Mouse (Mus musculus) embryonic facial prominence, embryonic 15.5 days (tissue): ENCODE data around the gene Rin3. TPM values are rescaled to one million over a fixed set of nuclear protein-coding genes. Genes with fewer than 3 reads are reported as not detected.

Experiments used
- ATAC-seq: fragments of 200-750 bp; cut with Nextera tagmentation; 2 replicates; pipeline ENCODE4 v1.8.0; 2017; ENCODE audit warnings: low read depth, moderate TSS enrichment; ENCODE audit not compliant: insufficient number of reproducible peaks, low FRiP score, low TSS enrichment
- H3K27ac ChIP-seq: fragments of 300-500 bp; sonication (generic); replicated peaks from 2 replicates; pipeline ENCODE4 v1.5.1; 2015; ENCODE audit warnings: mild to moderate bottlenecking, inconsistent platforms
- H3K27me3 ChIP-seq: fragments of 300-500 bp; sonication (generic); 2 replicates; pipeline ENCODE4 v1.6.1; 2015; ENCODE audit warnings: inconsistent platforms
- H3K36me3 ChIP-seq: fragments of 300-500 bp; sonication (generic); 2 replicates; pipeline ENCODE4 v1.6.1; 2015; ENCODE audit warnings: mild to moderate bottlenecking, inconsistent platforms
- H3K4me1 ChIP-seq: fragments of 300-500 bp; sonication (generic); 2 replicates; pipeline ENCODE4 v1.6.1; 2015; ENCODE audit warnings: inconsistent platforms
- H3K4me2 ChIP-seq: fragments of 300-500 bp; sonication (generic); replicated peaks from 2 replicates; pipeline ENCODE4 v1.6.1; 2015; ENCODE audit warnings: mild to moderate bottlenecking, inconsistent platforms
- H3K4me3 ChIP-seq: fragments of 300-500 bp; sonication (generic); replicated peaks from 2 replicates; pipeline ENCODE4 v1.5.1; 2015; ENCODE audit warnings: mild to moderate bottlenecking, inconsistent platforms
- H3K9ac ChIP-seq: fragments of 300-500 bp; sonication (generic); 2 replicates; pipeline ENCODE4 v1.6.1; 2015; ENCODE audit warnings: inconsistent platforms
- H3K9me3 ChIP-seq: fragments of 300-500 bp; sonication (generic); replicated peaks from 2 replicates; pipeline ENCODE4 v1.6.1; 2016; ENCODE audit warnings: inconsistent platforms
- WGBS: fragments of 180-500 bp; shearing (Covaris S2); methylation state at CpG from one replicate; pipeline ENCODE4 v1.1.7; 2015; 5-methylcytosine and 5-hydroxymethylcytosine counted together
- polyA plus RNA-seq: library from polyadenylated mRNA; unstranded; fragments of >200 nt; fragmentation: Nextera tagmentation; extraction: Ambion mirVana; gene quantifications from 2 replicates; pipeline ENCODE4 v1.2.1, GENCODE M21; 2015

Rin3 gene
- polyA plus RNA-seq, 1 experiment from 2014 or later: 8.5 TPM

DNA sequence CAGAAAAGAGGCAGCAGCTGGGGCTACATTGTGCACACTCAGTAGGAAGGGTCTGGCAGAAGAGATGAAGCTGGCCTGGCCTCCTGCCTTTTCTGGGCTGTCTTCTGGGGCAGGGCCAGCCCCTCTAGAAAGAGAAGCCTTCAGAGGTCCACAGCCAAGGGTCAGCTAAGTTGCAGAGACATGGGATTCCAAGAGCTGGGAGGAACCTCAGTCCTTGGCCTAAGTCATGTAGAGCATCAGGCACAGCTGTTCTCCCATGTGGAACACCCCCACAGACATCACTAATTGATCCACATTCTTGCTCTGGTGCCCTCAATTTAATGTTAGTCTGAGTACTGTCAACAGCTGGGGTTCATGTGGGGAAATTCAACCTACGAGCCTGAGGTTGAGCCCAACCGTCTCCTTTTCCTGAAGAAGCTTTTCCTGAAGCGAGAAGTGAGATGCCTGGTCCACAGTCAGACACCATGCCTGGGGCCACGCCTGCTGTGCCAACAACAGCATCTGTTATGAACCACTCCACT, 20.0 kb downstream of the Rin3 start:
- ATAC-seq: peak; percentile 65; the same call in 1 of the 2 replicates
- no peaks in the 10 kb centered on the region for H3K36me3 ChIP-seq
- H3K4me1 ChIP-seq: peaks cover 48% of the 10 kb centered on the region
- H3K9me3 ChIP-seq: no peaks in the 10 kb centered on the region
- peak overlapping the region; percentile 70 for H3K27ac ChIP-seq
- no peak overlapping the region for H3K9ac ChIP-seq
- H3K27me3 ChIP-seq: no peaks in the 10 kb centered on the region
- WGBS: 33% methylated on average over 4 of the region's 4 CpGs
- H3K4me2 ChIP-seq: no peak overlapping the region
- H3K4me3 ChIP-seq: no peak overlapping the region

DNA sequence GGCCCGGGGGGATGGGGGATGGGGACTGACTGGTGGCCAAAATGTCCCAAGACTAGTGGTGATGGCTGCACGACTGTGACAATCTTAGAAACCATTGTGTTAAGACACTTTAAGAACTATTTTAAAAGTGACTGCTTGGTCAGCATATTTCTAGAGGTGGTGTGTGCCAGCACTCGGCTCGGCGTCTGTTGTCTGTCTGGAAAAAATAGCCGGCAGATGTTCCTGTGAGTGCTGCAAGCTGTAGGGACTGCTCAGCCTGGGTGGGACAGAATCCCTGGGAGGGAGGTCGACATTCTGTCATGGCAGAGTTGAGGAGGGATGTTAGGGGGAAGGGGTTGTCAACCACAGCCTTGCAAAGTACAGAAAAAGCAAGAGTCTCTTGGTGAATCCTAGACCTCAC, 21.0 kb downstream of the Rin3 start:
- no peak overlapping the region for H3K4me2 ChIP-seq
- H3K36me3 ChIP-seq: no peaks in the 10 kb centered on the region
- peaks cover 58% of the 10 kb centered on the region for H3K4me1 ChIP-seq
- H3K9ac ChIP-seq: no peak overlapping the region
- no peaks in the 10 kb centered on the region for H3K27me3 ChIP-seq
- peak overlapping the region; percentile 70; the same call in 1 of the 2 replicates for H3K27ac ChIP-seq
- ATAC-seq: no peak
- 26% methylated on average over 7 of the region's 7 CpGs for WGBS
- H3K4me3 ChIP-seq: no peak overlapping the region
- H3K9me3 ChIP-seq: no peaks in the 10 kb centered on the region

DNA sequence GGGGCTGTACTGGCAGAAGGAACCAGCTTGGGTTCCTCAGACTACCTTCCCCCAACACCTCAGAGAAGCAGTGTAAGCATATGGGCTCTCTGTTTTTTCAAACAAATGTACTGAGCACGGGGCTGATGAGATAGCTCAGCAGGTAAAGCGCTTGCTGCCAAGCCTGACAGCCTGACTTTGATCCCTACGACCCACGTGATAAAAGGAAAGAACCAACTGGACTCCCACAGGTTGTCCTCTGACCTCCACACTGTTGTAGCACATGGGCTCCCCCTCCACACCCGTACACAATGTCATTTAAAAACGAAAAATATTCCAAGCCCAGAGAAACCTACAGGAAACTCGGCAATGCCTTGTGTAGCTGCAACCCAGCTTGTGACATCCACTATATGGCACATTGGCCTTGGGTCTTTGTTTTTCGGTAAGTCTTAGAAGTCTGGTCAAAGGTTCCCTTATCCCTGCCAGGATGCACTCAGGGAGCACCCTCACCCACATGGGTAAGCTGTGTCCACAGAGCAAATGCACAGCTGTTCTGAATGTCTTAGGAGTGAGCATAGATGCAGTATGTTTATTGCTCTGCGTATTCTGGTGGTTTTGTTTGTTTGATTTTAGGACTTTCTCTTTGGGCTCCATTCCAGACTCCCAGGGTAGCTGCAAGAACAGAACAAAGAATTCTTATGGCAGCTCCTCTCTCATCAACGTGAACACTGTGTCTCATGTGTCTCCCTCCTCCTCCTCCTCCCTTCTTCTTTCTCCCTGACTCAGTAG, 22.4 kb downstream of the Rin3 start:
- Histone ChIP-seq H3K4me2 (no peak overlapping the region), H3K4me1 (peaks cover 60% of the 10 kb centered on the region), H3K9me3 (no peaks in the 10 kb centered on the region), H3K4me3 (no peak overlapping the region), H3K27ac (no peak overlapping the region), H3K27me3 (no peaks in the 10 kb centered on the region), H3K36me3 (no peaks in the 10 kb centered on the region), H3K9ac (no peak overlapping the region)
- 53% methylated on average over 10 of the region's 10 CpGs for WGBS
- no peak for ATAC-seq

DNA sequence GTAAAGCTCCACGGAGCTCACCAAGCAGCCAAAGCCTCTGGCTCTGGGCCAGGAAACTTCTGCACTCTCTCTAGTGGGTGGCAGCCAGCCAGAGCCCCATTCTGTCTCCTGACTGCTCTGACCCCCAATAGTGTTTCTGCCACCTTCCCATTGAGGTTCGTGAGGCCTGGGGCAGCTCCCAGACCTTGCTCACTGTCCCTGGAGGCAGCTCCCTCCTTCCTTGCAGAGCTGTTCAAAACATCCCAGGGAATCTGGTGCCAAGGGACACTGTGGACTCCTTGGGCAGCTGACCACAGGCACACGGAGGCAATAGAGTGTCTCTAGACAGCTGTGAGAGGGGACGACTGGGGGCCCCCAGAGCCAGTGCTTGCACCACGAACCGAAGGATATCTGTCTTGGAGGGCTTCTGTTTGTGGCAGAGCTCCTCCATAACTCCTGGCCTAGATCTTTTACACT, 25.2 kb downstream of the Rin3 start:
- H3K4me1 ChIP-seq: peaks cover 50% of the 10 kb centered on the region
- no peak for ATAC-seq
- no peaks in the 10 kb centered on the region for H3K36me3 ChIP-seq
- no peak overlapping the region for H3K4me3 ChIP-seq
- no peaks in the 10 kb centered on the region for H3K9me3 ChIP-seq
- H3K27me3 ChIP-seq: no peaks in the 10 kb centered on the region
- no peak overlapping the region for H3K4me2 ChIP-seq
- no peak overlapping the region for H3K9ac ChIP-seq
- WGBS: 41% methylated on average over 6 of the region's 6 CpGs
- H3K27ac ChIP-seq: peak overlapping the region; percentile 65

DNA sequence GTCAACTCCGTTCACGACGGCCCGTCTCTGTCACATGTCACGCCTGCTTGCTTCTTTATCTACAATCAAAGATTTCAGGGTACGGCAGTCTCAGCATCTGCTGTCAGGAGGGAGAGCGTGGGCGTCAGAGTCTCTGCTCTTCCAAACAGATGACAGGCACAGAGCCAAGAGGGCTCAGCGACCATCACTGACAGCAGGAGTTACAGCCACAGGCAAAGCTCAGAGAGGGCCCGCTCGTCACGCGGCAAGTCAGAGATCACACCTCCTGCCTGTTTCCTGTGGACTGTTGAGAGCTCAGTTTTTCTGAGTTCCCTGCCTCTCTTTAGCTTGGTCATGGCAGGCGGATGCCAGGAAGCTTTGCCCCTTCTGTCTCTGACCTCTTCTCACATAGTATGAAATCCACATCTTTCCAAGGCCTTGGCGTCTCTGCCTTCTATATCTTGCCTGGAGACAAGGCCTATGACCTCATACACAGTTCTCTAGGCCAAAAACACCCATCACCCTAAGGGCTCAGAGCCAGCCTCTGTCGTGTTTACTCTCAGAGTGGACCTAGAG, 25.7 kb downstream of the Rin3 start:
- H3K27ac ChIP-seq: peak overlapping the region; percentile 65
- H3K9ac ChIP-seq: no peak overlapping the region
- no peaks in the 10 kb centered on the region for H3K27me3 ChIP-seq
- peaks cover 45% of the 10 kb centered on the region for H3K4me1 ChIP-seq
- H3K36me3 ChIP-seq: no peaks in the 10 kb centered on the region
- H3K4me2 ChIP-seq: no peak overlapping the region
- WGBS: 43% methylated on average over 16 of the region's 16 CpGs
- ATAC-seq: peak; percentile 61; the same call in 1 of the 2 replicates
- H3K4me3 ChIP-seq: no peak overlapping the region
- no peaks in the 10 kb centered on the region for H3K9me3 ChIP-seq

DNA sequence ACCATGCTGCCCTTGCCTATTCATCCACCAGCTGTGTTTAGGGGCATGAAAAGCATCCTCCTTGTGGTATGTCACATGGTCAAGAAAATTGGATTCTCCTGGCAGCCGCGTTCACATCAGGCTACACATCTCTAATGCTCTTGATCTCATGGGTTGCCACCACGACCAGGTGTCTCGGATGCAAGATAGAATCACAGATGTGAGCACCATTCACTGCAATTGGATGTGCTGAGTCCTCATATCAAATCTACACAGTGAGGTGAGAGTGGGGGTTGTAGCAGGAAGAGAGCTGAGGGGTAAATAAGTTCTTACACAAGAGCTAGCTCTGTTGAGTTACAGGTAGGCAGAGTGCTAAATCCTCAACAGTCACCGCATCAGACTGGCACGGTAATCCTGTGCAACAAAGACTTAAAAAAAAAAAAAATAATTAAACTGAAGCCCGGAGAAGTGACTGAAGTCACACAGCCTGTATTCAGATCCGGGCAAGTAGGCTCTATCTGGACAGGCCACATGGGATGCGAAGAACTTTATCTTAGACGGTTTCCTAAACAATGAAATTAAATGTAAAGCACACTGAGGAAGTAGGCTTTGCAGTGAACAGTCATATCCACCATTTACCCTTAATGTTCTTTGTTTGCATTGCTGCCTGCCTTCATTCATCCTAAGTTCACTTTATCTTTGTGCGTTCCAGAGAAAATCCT, 26.4 kb downstream of the Rin3 start:
- ATAC-seq: no peak
- peaks cover 38% of the 10 kb centered on the region for H3K4me1 ChIP-seq
- no peaks in the 10 kb centered on the region for H3K36me3 ChIP-seq
- H3K27me3 ChIP-seq: no peaks in the 10 kb centered on the region
- no peak overlapping the region for H3K4me3 ChIP-seq
- no peaks in the 10 kb centered on the region for H3K9me3 ChIP-seq
- no peak overlapping the region for H3K9ac ChIP-seq
- WGBS: 84% methylated on average over 11 of the region's 11 CpGs
- H3K27ac ChIP-seq: peak overlapping the region; percentile 65; the same call in 1 of the 2 replicates
- no peak overlapping the region for H3K4me2 ChIP-seq

DNA sequence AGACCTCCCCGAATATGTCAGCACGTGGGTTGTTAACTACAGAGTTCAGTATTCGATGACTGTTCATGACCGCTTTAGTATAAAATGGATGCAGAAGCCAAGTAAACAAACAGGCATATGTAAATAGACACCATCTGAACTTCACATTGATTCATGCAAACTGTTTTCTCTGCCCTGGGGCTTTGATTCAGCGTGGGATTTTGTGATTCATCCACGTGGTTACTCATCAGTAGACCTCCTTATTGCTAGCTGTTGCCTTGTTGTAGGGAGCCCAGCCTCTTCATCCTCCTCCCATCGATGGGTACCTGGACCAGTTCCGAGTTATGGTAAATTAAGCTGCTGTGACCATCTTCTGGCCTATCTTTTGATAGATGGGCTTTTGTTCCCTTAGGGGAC, 26.9 kb downstream of the Rin3 start:
- Histone ChIP-seq H3K4me1 (peaks cover 32% of the 10 kb centered on the region), H3K9ac (no peak overlapping the region), H3K36me3 (no peaks in the 10 kb centered on the region; the same call in 1 of the 2 replicates), H3K4me3 (no peak overlapping the region), H3K9me3 (no peaks in the 10 kb centered on the region), H3K27ac (no peak overlapping the region), H3K27me3 (no peaks in the 10 kb centered on the region), H3K4me2 (no peak overlapping the region)
- WGBS: 66% methylated on average over 8 of the region's 8 CpGs
- no peak for ATAC-seq

DNA sequence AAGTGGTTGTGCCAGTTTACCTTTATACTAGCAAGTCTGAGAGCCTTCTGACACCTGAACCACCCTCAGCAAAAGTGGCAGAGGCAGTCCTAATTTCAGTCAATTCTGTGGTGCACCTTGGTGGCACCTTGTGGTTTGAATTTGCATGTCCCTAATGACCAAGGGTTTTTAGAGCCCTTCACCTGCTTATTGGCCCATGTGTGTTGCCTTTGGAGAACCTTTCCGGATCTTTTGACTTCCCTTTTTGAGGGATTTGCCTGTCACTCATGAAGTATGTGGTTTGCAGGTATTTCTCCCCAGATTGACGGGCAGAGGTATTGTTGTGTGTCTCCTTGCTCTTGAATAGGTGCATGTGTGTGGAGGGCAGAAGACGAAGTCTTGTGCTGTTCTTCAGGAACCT, 27.4 kb downstream of the Rin3 start:
- H3K9ac ChIP-seq: no peak overlapping the region
- H3K36me3 ChIP-seq: peaks cover 2% of the 10 kb centered on the region; the same call in 1 of the 2 replicates
- ATAC-seq: no peak
- no peak overlapping the region for H3K4me3 ChIP-seq
- H3K9me3 ChIP-seq: no peaks in the 10 kb centered on the region
- no peak overlapping the region for H3K4me2 ChIP-seq
- peaks cover 28% of the 10 kb centered on the region for H3K4me1 ChIP-seq
- H3K27ac ChIP-seq: no peak overlapping the region
- 86% methylated on average over 3 of the region's 3 CpGs for WGBS
- H3K27me3 ChIP-seq: no peaks in the 10 kb centered on the region

DNA sequence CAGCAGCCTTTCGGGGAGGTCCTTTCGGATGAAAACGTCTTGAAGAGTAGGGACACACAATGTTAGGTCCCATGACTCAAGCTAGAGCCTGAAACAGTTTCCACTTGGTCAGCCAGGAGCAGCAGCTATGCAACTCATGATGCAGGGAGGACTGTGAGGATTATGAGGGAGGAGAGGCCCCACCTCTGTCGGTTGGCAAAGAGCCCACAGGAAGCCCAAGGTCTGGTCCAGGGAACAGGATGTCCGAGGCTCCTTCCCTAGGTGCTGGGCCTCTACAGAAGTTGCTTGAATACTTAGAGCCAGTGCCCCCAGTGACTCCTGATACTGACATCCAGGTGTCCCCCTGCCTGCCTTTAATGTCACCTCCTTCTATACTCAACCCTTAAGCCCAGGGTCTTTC, 28.6 kb downstream of the Rin3 start:
- Histone ChIP-seq H3K4me1 (peaks cover 21% of the 10 kb centered on the region), H3K9ac (no peak overlapping the region), H3K4me3 (no peak overlapping the region), H3K4me2 (no peak overlapping the region), H3K27me3 (no peaks in the 10 kb centered on the region), H3K36me3 (peaks cover 5% of the 10 kb centered on the region; the same call in 1 of the 2 replicates), H3K27ac (no peak overlapping the region), H3K9me3 (no peaks in the 10 kb centered on the region)
- no peak for ATAC-seq
- WGBS: 90% methylated on average over 5 of the region's 5 CpGs

DNA sequence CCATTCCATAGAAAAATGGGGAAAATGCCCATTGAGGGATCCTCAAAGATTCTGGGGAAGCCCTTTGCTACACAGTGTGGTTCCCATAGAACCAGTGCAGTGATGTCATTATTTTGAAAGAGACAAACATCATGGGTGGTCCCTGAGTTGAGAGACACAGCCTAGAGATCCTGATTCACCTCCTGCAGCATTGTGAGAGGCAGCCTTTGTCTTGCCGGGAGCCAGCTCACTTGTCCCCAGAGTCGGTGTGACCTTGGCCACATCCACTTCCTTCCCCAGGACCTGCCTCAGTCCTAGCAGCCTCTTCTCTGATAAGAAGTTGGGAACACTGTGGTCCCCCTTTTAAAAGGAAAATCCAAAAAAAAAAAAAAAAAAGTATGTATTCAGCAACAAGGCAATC, 36.3 kb downstream of the Rin3 start:
- H3K27me3 ChIP-seq: no peaks in the 10 kb centered on the region
- WGBS: 33% methylated on average over 2 of the region's 2 CpGs
- no peak overlapping the region for H3K4me2 ChIP-seq
- H3K4me1 ChIP-seq: peaks cover 16% of the 10 kb centered on the region
- no peak overlapping the region for H3K27ac ChIP-seq
- H3K36me3 ChIP-seq: peaks cover 5% of the 10 kb centered on the region; the same call in 1 of the 2 replicates
- no peak overlapping the region for H3K4me3 ChIP-seq
- H3K9me3 ChIP-seq: no peaks in the 10 kb centered on the region
- no peak overlapping the region for H3K9ac ChIP-seq
- ATAC-seq: no peak

DNA sequence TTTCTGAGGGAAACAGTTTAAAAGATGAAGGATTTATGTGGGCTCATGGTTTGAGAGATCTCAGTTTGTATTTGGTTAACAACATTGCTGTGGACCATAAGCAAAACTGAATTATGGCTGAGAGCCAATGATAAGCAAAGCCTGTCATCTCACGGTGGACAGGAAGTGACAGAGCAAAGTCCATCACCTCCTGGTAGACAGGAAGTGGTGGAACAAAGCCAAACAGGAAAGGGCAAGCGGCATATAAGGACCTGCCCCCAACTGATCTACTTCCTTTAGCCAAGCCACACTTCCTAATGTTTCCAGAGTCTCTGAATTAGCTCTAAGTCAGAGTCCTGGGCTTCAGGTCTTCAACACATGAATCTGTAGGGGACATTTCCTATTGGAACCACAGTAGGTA, 37.1 kb downstream of the Rin3 start:
- Histone ChIP-seq H3K36me3 (peaks cover 5% of the 10 kb centered on the region; the same call in 1 of the 2 replicates), H3K4me2 (no peak overlapping the region), H3K27ac (no peak overlapping the region), H3K9ac (no peak overlapping the region), H3K4me3 (no peak overlapping the region), H3K9me3 (no peaks in the 10 kb centered on the region), H3K4me1 (peaks cover 23% of the 10 kb centered on the region), H3K27me3 (no peaks in the 10 kb centered on the region)
- ATAC-seq: no peak
- 55% methylated on average over 2 of the region's 2 CpGs for WGBS
